Mouse (Mus musculus) layer of hippocampus, postnatal 14 days (tissue): Measurements from ENCODE around the gene Clip2. TPM values are rescaled to one million over a fixed set of nuclear protein-coding genes. Genes with fewer than 3 reads are reported as not detected.
A peak's percentile ranks its signal among the peaks of the same experiment; 100 is the strongest.
"Not testable (repeated sequence)": the region's sequence is repeated elsewhere in the genome, so short reads cannot be mapped to it uniquely, and the experiment has no call there.

Experiments used
- DNase-seq, 2 experiments: peaks; one replicate each; pipeline ENCODE4 v3.0.0; 2021 to 2022; ENCODE audit warnings: low spot score in 2 of 2, mixed read lengths in 1 of 2
- total RNA-seq, 2 experiments: library from RNA; stranded (reverse); gene quantifications; 2 replicates each; pipeline ENCODE4 v1.2.3; 2021

Clip2 gene
- total RNA-seq, 2 experiments from 2014 or later, result 102 to 103 TPM

DNA sequence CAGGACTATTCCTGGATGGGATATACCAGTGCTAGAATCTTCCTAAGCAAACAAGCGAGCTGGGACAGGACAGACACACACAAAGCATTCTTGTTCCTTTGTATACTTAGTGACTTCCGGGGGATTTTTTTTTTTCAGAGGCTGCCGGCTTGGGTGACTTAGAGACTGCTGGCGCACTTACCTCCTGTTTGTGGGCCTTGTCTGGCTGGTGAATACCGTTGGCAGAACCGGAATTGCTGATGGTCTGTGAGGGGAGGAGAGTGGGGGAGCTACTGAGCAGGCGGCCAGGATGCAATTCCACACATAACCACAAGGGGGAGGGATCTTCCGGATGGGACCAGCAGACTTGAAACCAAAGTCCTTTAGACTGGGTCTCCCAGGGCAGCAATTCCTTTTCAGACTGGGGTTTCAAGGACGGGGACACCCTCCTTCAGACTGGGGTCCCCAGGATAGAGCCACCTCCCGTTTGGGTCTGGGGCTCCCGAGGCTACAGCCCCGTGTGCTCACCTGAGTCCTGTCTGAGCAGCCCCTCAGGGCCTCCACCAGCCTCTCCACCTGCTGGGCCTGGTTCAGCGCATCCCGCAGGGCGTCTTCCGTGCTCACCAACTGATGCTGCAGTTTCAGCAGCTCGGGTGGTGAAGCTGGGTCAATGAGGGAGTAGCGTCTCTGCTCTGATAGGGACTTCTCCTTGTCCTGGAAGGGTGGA is 60.4 kb downstream of the Clip2 start:
- peak; percentile 82 to 87 for DNase-seq

DNA sequence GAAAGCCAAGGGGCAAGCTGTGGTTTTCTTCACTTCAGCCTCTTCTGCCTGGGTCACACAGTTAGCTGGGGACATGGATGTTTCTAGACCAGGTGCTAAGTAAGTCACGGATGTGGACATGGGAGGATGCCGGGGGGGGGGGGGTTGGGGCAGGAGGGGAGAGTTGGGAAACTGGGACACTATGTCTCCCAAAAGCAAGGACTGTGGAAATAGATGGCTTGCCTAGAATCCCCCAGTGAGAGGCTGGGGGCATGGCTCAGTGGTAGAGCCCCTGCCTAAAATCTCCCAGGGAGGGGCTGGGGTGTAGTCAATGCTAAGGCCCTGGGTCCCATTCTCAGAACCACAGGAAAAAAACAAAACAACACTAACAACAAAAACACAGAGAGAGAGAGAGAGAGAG is 61.0 kb downstream of the Clip2 start:
- DNase-seq, result no peak

DNA sequence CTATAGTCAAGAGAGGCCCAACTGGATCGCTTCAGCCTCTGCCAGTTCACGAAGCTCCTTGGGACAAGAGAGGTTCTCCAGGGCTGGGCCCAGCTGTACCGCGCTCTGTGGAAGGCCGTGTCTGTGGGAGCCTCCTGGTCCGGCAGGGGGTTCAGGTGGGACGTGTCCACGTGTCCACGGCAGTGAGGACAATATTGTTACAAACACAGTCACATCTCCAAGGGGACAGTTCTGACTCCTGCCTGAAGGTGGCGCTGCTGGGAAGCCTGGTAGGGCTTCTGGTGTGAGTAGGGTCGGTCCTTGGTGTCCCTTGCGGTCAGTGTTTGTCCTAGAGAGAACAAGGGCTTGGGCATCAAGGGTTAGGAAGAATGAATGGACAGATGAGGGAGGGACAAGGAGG is 61.8 kb downstream of the Clip2 start:
- peak in 1 of 2 experiments; percentile 22 for DNase-seq

DNA sequence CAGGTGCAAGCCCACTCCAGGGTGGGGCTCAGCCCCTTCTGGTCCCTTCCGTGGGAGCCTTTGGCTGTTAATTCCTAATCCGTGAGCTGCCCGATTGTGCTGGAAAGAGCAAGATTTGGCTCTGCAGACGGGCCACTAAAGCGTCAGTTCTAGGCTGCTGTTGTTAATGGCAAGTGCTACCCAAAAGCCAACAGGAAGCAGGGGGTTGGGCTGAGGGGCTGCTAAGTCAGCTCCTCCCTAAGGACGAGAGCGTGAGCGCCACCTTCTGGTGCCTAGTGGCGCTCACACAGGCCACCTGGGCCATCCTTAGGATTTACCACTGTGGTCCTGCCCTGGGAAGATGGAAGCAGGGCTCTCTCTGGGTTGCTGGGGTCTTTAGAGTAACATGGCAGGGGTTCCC is 62.7 kb downstream of the Clip2 start:
- no peak for DNase-seq

DNA sequence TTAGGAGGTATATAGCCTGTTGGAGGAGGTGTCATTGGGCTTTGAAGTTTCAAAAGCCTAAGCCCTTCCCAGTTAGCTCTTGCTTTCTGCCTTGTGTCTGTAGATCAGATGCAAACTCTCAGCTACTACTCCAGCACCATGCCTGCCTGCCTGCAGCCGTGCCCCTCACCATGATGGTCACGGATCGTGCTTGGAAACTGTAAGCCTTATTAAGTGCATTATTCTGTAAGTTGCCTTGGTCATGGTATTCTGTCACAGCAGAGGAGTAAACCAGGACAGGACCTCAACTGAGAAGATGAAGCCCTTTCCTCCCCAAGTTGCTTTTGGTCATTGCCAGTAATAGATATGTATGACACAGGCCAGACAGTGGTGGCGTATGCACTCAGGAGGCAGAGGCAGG is 63.6 kb downstream of the Clip2 start:
- no peak for DNase-seq

DNA sequence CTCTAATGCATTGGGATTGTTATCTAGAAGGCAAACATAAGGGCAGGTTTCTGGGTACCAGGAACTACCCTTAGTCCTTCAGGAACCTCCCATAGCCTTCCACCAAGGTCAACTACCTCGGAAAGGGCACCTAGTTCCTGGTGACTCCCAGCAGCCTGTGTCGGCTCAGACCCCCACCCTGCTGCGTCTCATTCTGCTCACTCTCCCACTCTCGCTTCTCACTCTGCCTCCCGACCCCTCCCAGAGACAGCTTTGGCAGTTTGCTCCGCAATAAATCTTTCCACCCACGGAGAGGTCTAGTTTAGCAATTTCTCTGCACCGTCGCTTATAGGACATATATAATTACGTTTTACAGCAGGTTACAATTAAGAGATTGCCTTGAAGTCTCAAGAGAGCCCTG is 64.2 kb downstream of the Clip2 start:
- no peak for DNase-seq

DNA sequence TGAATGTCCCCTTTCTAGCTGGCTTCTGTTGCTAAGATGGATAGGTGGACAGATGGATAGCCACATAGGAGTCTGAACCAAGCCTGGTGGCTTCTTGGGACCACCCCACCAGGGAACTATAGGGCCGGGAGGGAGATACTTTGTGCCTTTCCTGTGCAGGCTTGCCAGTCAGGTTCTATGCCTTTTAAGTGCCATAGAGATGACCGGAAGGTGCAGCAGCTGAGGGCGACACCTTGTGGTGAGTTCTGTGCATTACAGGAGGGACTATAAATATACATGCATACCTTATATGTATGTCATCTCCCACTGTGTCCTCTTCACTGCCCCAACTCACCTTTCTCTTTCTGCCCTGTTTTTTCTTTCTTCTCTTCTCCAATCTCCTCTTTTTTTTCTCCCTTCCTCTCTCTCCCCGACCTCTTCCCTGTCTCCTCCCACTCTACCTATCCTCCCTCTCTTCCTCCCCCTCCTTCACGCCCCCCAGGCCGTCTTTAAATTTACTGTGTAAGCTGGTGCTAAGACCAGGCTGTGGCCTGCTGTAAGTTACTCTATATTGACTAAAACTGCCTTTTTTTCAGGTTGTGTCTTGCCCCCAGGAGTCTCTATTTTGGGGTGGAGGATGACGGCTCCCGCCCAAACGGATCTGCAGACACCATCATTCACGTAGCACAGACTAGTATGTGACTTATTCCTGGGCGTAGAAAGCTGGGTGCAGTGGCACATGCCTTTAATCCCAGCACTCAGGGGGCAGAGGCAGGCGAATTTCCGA is 66.2 kb downstream of the Clip2 start:
- peak in 1 of 2 experiments; percentile 63 for DNase-seq

DNA sequence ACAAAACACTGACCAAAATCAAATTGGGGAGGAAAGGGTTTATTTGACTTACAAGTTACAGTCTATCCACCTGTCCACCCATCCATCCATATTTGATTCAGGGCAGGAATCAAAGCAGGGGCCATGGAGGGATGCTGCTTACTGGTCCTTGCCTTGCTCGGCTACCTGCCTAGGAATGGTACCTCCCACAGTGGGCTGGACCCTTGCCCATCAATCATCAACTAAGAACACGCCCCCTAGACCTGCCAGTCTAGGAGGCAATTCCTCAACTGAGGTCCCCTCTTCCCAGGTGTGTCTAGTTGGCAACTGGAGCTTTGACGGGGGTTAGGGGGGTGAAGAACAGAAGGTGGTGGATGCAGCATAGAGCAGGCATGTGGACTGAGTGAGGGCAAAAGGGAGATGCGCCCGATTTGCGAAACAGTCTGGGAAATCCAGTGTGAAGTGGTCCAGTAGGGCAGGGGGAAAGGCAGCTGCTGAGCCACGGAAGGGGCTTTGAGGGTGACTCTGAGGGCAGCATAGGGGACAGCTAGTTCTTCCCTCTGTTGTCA is 67.0 kb downstream of the Clip2 start:
- no peak for DNase-seq

DNA sequence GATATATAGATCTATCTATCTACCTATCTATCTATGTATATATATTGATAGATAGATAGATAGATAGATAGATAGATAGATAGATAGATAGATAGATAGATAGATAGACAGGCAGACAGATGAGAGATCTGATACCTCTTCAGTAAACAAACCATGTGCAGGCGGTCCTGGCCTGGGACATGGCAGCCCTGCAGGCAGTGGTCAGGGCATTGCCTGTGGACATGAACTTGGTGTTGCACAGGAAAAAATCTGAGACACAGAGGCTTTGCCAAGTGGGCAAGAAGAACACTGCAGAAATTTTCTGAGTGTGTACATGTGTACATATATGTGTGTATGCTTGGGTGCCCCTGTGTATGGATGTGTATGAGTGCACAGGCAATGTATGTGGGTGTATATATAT is 68.9 kb downstream of the Clip2 start:
- DNase-seq, result no peak

DNA sequence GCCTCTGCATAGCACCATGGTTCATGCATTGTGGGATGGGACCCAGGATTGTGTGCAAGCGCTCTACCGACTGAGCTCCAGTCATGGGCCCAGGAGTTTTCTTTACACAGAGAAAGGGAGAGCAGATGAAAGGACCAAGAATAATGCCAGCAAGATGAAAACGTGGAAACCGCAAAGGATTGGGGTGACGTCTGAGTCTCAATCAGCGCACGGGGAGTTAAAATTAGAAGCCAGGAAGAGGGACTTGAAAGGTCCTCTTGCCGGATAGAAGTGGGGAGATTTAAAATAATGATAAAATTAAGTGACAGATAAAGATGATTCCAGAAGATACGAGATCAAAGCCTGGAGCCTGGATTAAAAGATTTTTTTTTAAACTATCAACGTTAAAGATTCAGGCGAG is 69.9 kb downstream of the Clip2 start:
- no peak for DNase-seq

DNA sequence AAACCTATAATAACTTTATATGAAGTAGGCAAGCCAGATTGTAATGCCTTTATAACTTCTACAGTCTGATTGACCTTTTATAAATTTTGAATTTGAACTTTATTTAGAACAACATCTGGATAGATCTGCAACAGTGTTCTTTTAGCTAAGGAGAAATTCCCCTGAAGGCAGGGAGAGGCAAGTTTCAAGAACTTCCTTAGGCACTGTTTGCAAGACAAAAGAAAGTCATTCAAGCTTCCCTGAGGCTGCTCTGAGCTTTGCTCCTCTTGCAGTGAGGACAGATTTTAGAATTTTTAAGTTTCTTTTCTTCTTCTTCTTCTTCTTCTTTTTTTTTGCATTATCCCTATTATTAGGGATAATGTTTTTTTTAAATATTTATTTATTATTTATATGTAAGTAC is 73.3 kb downstream of the Clip2 start:
- not testable (repeated sequence) for DNase-seq

DNA sequence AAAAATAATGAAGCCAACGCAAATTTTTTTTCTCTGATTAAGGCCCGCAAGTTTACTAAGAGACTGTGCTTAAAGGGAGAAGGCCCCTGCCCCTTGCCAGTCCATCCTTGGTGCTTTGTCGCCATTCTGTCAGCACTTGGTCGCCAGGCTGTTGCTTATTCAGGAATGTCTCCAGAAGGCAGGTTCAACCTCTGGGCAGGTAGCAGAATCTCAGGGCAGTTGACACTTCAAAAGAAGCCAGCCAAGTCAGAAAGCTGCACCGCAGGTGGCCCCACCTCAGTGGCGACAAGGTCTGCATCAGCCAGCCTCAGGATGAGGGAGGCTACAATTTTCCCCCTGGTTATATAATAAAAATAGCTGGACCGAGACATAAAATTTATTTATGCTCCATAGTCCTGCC is 76.5 kb downstream of the Clip2 start:
- not testable (repeated sequence) for DNase-seq

DNA sequence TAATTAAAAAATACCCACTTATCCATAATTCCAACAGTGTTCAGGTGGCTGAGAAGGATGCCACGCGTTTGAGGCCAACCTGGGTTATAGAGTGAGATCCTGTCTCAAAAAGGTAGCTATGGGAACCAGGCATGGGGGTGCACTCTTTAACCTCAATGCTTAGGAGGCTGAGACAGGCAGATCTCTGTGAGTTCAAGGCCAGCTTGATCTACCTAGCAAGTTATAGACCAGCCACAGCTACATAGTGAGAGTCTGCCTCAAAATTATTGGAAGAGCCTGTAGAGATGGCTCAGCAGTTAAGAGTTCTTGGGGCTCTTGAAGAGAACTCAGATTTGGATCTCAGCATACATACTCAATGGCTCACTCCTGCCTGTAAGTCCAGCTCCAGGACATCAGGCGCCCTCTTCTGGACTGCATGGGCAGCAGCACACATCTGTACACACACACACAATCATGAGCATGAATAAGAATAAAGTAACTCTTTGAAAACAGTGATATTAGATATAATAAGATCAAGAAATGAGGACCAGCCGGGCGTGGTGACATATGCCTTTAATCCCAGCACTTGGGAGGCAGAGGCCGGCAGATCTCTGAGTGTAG is 77.1 kb downstream of the Clip2 start:
- no peak for DNase-seq

DNA sequence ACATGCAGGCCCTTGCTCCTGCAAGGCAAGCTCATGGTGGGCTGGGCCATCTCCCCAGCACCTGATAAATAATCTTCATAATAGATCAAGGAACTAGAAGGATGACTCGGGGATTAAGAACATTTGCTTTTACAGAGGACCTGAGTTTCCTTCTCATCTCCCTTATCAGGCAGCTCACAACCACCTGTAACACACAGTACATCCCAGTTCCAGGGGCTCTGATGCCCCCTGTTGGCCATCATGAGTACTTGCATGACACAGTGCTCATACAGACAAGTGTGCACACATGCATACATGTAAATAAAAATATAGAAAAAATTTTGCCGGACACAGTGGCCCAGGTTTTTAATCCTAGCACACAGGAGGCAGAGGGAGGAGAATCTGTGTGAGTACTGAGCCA is 78.3 kb downstream of the Clip2 start:
- DNase-seq, result no peak

DNA sequence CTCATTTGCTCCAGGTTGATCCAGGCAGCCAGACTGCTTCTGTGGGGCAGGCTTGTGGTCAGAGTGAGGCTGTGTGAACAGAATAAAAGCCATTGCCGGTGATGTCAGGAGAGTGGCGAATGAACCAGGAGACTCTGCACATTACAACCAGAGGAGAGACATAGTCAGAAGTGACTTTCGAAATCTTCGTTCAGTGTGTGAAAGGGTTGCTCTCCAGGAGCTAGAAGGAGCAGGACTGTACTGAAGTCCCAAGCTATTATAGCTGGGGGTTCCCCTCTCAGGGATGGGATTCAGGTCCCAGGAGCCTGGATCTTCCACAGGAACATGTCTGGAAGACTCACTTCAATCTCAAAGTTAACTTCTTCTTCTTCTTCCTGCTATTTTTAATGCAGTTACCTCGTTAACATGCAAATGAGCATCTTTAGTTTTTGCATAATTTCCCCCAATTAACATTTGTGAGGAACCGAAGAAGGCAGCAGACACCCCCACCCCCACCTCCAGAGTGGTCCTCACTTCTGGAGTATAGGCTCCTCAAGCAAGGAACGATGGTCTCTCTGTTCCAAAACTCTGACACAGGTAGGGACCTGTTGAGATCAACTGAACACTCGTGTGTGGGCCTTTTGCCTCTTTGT is 81.6 kb downstream of the Clip2 start:
- no peak for DNase-seq

DNA sequence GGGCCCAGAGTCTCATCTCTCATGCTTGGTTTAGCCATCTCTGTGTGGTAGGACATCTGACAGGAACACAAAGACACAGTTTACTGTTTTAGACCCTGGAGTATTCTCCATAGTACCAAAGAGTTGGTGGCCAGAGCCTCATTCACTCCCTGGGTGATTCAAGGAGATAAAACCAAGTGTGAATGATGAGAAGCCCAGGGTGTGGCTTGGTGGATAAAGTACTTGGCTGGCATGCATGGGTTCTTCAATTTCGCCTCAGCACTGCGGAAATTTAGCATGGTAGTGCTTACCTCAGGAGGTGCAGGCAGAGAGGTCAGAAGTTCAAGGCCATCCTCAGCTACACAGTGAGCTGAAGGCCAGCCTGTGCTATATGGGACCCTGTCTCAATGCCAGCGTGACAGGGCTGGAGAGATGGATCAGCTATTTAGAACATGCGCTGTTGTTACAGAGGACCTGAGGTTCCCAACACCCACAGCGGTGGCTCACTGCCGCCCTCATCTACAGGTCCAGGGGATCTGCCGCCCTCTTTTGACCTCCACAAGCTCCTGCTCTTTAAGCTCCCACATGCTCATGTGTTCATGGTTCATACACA is 82.6 kb downstream of the Clip2 start:
- DNase-seq, result no peak

DNA sequence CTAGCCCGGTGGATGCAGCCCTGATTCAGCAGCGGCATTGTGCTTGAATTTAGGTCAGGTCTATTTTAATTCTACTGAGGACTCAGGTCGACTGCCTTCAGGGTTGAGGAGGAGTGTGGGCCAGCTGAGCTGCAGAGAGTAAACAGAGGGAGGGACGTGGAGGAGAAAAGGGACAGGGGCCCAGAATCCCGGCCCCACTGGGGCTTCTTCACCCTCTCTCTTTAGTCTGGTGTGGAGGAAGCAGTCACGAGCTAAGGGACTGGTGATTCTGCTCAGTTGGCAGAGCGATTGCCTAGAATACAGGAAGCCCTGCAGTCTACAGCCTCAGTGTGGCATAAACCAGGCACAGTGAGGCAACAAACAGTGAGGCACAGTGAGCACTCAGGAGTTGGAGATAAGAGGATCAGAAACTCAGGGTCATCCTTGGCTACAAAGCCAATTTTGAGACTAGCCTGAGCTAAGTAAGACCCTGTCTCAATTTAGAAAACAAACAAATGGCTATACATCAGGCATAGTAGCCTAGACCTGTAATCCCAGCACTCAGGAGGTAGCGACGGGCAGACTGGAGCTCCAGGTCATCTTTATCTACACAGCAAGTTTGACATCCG is 84.0 kb downstream of the Clip2 start:
- no peak for DNase-seq

DNA sequence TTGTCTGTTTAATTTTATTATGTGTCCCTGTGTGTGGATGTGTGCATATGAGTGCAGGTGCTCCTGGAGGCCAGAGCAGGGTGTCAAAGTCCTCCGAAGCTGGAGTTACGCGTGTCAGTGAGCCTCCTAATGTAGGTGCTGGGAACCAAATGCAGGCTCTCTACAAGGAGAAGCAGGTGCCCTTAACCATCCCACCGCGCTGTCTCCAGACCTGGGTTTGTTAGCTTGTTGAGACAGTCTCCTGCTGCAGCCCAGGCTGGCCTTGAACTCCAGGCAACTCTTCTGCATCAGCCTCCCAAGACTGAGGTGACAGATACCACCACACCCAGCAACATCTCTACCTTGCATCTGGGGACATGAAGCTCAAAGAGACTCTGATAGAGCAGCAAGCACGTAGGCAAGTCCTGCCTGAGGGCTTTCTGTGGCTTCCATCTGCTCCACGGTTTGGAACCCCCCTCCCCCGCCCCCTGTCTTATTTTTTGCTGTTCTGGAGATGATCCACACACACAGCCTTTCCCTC is 85.1 kb downstream of the Clip2 start:
- no peak for DNase-seq

DNA sequence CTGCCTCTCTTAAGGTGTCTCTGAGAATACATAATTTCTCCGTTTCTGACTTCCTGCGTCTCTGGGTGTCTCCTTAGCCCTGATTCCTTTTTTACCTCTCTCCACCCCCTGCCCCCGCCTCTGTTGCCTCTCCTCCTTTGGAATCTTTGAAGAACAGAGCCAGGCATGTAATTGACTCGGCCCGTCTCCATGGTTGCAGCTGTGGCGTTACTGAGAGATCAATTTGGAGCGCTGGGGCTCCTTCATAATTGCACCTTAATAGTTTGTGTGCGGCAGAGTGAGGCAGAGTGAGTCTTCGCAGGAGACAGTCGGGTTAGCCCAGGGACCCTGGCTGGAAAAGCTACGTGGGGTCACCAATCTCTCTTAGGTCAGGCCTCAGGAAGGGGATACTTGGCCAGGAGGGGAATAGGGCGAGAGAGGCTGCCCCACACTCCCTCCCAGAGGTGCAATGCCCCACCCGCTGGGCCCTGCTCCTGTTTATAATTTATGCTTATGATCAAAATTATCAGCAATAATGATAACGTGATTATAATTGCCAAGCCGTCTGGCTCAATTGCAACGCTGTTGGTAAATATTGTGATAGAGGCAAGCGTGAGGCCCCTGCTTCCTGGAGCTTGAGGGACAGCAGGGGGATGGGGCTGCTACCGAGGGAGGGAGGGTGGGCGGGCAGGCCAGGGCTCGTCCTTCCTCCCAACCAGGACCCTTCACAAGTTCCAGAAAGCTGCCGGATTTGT is 85.8 kb downstream of the Clip2 start:
- no peak for DNase-seq

DNA sequence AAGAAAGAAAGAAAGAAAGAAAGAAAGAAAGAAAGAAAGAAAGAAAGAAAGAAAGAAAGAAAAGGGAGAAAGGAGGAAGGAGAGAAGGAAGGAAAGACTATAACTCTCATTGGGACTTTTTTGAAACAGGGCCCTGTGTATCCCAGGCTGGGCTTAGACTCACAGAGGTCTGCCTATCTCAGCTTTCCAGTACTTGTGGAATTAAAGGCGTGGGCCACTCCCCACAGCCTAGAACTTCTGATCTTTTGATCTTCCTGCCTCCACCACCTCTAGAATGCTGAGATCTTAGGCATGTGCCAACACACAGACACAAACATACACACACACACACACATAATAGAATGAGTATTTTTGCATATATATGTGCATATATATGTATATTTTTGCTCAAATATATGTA is 87.0 kb downstream of the Clip2 start:
- DNase-seq, result no peak
